Mouse (Mus musculus) lung, postnatal 4 days (tissue): ENCODE measurements around the gene Zfyve19.
A peak's percentile ranks its signal among the peaks of the same experiment; 100 is the strongest.

Experiments
- DNase-seq, 2 experiments: peaks; one replicate each; pipeline ENCODE4 v3.0.0; 2021

Gene Zfyve19

GRCm38 (mm10) chr2:119254976-119255375 lies 46.6 kb downstream of the Zfyve19 start:
- no peak for DNase-seq

- DNase-seq, result no peak
Measured at GRCm38 (mm10) chr2:119260518-119260917, 52.1 kb downstream of the Zfyve19 start.

GRCm38 (mm10) chr2:119261326-119261725 lies 52.9 kb downstream of the Zfyve19 start:
- peak in 1 of 2 experiments; percentile 55 for DNase-seq

GRCm38 (mm10) chr2:119262978-119263377 lies 54.6 kb downstream of the Zfyve19 start:
- DNase-seq, result peak; percentile 81 to 84

- DNase-seq, result no peak
Measured at GRCm38 (mm10) chr2:119263813-119264212, 55.4 kb downstream of the Zfyve19 start.
